Mouse (Mus musculus): ENCODE measurements around the gene Guca2a. TPM values are rescaled to one million over a fixed set of nuclear protein-coding genes. Genes with fewer than 3 reads are reported as not detected.

The Guca2a gene
- under 1 TPM in 1 of 2 experiments, not detected in 1; 0.31 TPM for polyA plus RNA-seq (2017; shearing (Covaris generic))

DNA sequence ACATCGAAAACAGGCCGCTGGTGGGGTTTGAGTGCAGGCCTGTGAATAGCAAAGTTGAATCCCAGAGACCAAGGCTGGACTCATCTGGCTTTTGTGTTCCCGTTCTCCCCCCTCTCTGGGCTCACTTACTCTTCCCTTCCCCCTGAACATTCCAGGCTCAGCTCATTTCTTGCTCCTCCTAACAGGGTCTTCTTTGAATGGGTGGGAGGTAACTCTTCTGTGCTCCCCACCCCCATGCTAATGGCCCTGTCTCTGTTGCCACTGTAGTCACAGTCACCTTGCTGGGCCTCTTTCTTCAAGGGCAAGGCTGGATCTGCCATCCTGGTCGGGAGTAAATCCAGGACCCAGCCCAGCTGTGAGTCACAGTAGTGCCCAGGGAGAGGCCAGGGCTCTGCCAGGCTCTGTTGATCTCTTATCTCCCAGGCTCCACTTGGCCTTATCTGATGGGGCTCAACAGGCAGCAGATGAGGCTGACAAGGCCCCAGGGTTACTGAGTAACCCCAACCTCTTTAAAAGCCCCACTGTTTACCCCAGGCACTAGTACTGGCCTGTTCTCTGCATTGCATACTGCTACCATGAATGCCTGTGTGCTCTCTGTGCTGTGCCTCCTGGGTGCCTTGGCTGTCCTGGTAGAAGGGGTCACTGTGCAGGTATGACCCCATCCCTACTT, at the start of gene Guca2a:
Guca2a (plus strand) TSS at position 529 of the 670 bp plus-strand sequence.

DNA sequence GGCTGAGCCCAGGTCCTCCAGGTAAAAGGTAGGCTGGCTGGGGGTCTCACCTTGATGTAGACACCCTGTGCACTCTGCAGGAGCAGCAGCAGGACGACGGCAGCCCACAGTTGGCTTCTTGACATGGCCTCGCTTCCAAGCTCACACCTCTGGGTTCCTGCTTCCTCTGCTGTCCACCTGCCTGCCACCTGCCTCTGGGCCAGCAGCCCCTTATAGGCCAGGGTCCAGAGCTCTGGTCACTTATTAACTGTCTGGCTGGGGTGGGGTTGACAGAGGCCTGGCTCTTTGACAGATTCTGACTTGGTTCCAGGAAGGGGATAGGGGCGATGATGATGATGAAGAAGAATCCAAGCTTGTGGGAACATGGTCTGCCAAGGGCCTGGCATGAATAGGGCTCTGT, 21.2 kb downstream of the Guca2a start, which contains the start of gene Guca2b:
Guca2b (minus strand) TSS at position 224 of the 400 bp plus-strand sequence.

Other genes starting within 250 kb of the Guca2a start
- gene Ccdc30, start 222.2 kb upstream of the Guca2a start, polyA plus RNA-seq (2017; shearing (Covaris generic)), result 10 to 100 TPM in 1 of 2 experiments, 1 to 10 TPM in 1; 4.9 to 10.8 TPM
- gene Ppcs, start 215.3 kb upstream of the Guca2a start, polyA plus RNA-seq (2017; shearing (Covaris generic)), result 10 to 100 TPM; 61.9 to 64.7 TPM
- under 1 TPM in 1 of 2 experiments, not detected in 1; 0.47 TPM for gene Zmynd12, start 214.9 kb upstream of the Guca2a start, polyA plus RNA-seq (2017; shearing (Covaris generic))
- 1 to 10 TPM in 1 of 2 experiments, not detected in 1; 1.6 TPM for gene Rimkla, start 145.1 kb upstream of the Guca2a start, polyA plus RNA-seq (2017; shearing (Covaris generic))
- 10 to 100 TPM; 34.8 to 39.7 TPM for gene Foxj3, start 100.7 kb upstream of the Guca2a start, polyA plus RNA-seq (2017; shearing (Covaris generic))
- 1 to 10 TPM; 2.5 to 3.4 TPM for gene Frg2f1, start 98.2 kb upstream of the Guca2a start, polyA plus RNA-seq (2017; shearing (Covaris generic))
- gene Guca2b, start 21.2 kb downstream of the Guca2a start, polyA plus RNA-seq (2017; shearing (Covaris generic)), result not detected
- gene Hivep3, start 96.1 kb downstream of the Guca2a start, polyA plus RNA-seq (2017; shearing (Covaris generic)), result 10 to 100 TPM; 29.5 to 42.9 TPM

Measured in activated CD4-positive, CD25-positive, alpha-beta regulatory T cell (primary cell).